Mouse (Mus musculus) liver, embryonic 15.5 days (tissue): Measurements from ENCODE around the gene Myrf. TPM values are rescaled to one million over a fixed set of nuclear protein-coding genes. Genes with fewer than 3 reads are reported as not detected.
A peak's percentile ranks its signal among the peaks of the same experiment; 100 is the strongest.

Experiments used
- ATAC-seq: fragments of 200-750 bp; cut with Nextera tagmentation; 2 replicates; pipeline ENCODE4 v1.8.0; 2017; ENCODE audit warnings: moderate number of reproducible peaks, mild to moderate bottlenecking, moderate library complexity; ENCODE audit not compliant: insufficient read depth
- H3K27ac ChIP-seq: fragments of 300-500 bp; sonication (generic); replicated peaks from 2 replicates; pipeline ENCODE4 v1.5.1; 2015; ENCODE audit warnings: mild to moderate bottlenecking, inconsistent platforms
- H3K27me3 ChIP-seq: fragments of 300-500 bp; sonication (generic); 2 replicates; pipeline ENCODE4 v1.6.1; 2015; ENCODE audit warnings: mild to moderate bottlenecking, inconsistent platforms
- H3K36me3 ChIP-seq: fragments of 300-500 bp; sonication (generic); replicated peaks from 2 replicates; pipeline ENCODE4 v1.6.1; 2015; ENCODE audit warnings: moderate library complexity, mild to moderate bottlenecking, inconsistent platforms
- H3K4me1 ChIP-seq: fragments of 300-500 bp; sonication (generic); replicated peaks from 2 replicates; pipeline ENCODE4 v1.6.1; 2015; ENCODE audit warnings: inconsistent platforms
- H3K4me2 ChIP-seq: fragments of 300-500 bp; sonication (generic); 2 replicates; pipeline ENCODE4 v1.6.1; 2015; ENCODE audit warnings: moderate library complexity, mild to moderate bottlenecking, inconsistent platforms
- H3K4me3 ChIP-seq: fragments of 300-500 bp; sonication (generic); replicated peaks from 2 replicates; pipeline ENCODE4 v1.5.1; 2015; ENCODE audit warnings: mild to moderate bottlenecking, inconsistent platforms
- H3K9ac ChIP-seq: fragments of 300-500 bp; sonication (generic); 2 replicates; pipeline ENCODE4 v1.6.1; 2015; ENCODE audit warnings: moderate library complexity, mild to moderate bottlenecking, inconsistent platforms
- H3K9me3 ChIP-seq: fragments of 300-500 bp; sonication (generic); replicated peaks from 2 replicates; pipeline ENCODE4 v1.6.1; 2016; ENCODE audit warnings: inconsistent platforms
- WGBS: fragments of 180-500 bp; shearing (Covaris S2); methylation state at CpG from one replicate; pipeline ENCODE4 v1.1.7; 2015; ENCODE audit warnings: mixed read lengths; ENCODE audit not compliant: insufficient replicate concordance; 5-methylcytosine and 5-hydroxymethylcytosine counted together
- polyA plus RNA-seq: library from polyadenylated mRNA; unstranded; fragments of >200 nt; fragmentation: Nextera tagmentation; extraction: Ambion mirVana; gene quantifications from 2 replicates; pipeline ENCODE4 v1.2.1, GENCODE M21; 2015

Myrf gene
- polyA plus RNA-seq, 1 experiment from 2014 or later, result 2.6 TPM

DNA sequence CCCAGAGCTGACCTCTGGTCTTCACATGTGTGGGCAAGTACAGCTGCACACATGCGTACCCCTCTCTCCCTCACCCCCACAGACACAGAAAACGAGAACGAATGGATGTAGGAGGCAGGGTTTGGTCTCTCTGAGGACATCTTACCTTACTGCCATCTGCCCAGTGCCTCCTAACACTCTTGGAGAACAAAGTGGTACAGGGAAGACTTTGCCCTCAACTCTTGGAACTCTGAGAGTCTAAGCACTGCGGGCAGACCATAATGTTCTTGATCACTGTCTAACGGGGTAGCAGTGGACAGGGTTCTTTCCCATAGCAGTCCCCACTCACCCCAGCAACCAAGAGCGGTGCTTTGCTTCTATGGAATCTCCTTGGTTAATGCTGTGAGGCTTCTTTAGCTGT is 51.5 kb downstream of the Myrf start:
- H3K9me3 ChIP-seq, result no peaks in the 10 kb centered on the region
- H3K4me2 ChIP-seq, result no peak overlapping the region
- ATAC-seq, result no peak
- H3K27ac ChIP-seq, result no peak overlapping the region
- H3K27me3 ChIP-seq, result no peaks in the 10 kb centered on the region
- WGBS, result 89% methylated on average over 6 of the region's 6 CpGs
- H3K4me3 ChIP-seq, result no peak overlapping the region
- peaks cover 42% of the 10 kb centered on the region for H3K4me1 ChIP-seq
- H3K36me3 ChIP-seq, result peaks cover 94% of the 10 kb centered on the region
- H3K9ac ChIP-seq, result no peak overlapping the region

DNA sequence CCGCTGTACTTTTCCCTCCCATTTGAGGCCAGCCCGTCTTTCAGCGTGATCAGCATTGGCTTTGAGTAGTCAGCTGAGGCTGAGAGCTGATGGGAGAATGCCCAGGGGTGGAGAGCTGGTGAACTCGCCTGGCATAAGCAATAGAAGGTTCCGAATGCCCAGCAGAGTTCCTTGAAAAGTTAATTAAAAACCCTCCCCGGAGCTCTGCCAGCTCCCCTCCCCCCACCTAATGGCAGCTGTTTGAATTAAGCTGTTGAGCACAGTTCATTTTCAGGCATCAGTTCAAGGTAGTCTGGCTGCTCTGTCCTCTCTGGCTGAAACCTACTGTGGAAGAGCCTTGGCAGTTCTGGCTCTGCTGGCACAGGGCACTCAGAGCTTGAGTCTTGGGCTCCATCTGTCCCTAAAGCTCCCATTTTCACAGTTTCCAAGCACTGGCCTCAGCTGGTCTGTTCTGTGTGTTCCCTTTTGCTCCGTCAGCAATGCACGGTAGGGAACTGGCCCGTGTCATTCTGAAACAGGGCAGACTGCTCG is 52.2 kb downstream of the Myrf start:
- 86% methylated on average over 10 of the region's 10 CpGs for WGBS

DNA sequence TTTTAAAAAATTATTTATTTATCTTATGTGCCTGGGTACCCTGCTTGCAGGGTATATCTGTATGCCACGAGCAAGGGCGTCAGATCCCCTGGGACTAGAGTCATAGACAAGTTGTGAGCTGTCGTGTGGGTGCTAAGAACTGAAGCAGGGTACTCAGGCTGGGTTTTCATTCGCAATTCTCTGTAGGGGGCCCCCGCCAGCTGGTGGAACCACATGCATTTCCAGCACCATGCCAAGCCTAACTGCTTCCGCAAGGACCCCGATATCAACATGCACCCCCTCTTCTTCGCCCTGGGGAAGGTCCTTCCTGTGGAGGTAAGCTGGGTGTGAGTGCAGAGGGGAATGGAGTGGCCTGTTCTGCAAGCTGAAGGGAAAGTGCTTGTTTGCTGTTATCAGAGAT is 54.0 kb downstream of the Myrf start:
- Histone ChIP-seq H3K4me2 (no peak overlapping the region), H3K4me3 (no peak overlapping the region), H3K4me1 (peaks cover 55% of the 10 kb centered on the region), H3K27ac (no peak overlapping the region), H3K9ac (no peak overlapping the region), H3K9me3 (no peaks in the 10 kb centered on the region), H3K27me3 (no peaks in the 10 kb centered on the region), H3K36me3 (peaks cover 70% of the 10 kb centered on the region)
- no peak for ATAC-seq
- 88% methylated on average over 8 of the region's 8 CpGs for whole genome bisulfite sequencing

More for the DNA sequence above, 52.2 kb downstream of the Myrf start:
- no peak overlapping the region for H3K27ac ChIP-seq
- H3K36me3 ChIP-seq, result peaks cover 87% of the 10 kb centered on the region
- H3K4me2 ChIP-seq, result no peak overlapping the region
- no peaks in the 10 kb centered on the region for H3K27me3 ChIP-seq
- H3K9ac ChIP-seq, result no peak overlapping the region
- H3K4me3 ChIP-seq, result no peak overlapping the region
- H3K4me1 ChIP-seq, result peaks cover 46% of the 10 kb centered on the region
- no peak for ATAC-seq
- no peaks in the 10 kb centered on the region for H3K9me3 ChIP-seq

DNA sequence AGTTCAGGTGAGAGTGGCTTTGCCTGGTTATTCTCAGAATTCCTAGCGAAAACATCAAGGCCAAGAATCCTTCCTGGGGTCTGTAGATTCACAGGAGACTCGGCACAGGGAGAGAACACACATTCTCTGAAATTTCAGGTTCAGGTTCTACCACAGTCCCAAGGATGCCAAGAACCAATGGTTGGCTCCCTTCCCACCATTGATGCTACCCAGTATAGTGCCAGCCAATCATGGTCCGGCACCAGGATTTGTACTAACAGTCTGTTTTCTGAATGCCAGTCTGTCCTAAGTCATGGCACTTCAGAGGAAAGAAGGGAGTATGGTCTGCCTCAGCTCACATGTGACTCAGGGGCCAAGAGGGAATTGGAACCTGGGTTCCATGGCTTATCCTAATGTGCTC is 54.7 kb downstream of the Myrf start:
- H3K4me3 ChIP-seq, result no peak overlapping the region
- H3K9me3 ChIP-seq, result no peaks in the 10 kb centered on the region
- 76% methylated on average over 3 of the region's 3 CpGs for WGBS
- H3K4me1 ChIP-seq, result peaks cover 51% of the 10 kb centered on the region
- H3K36me3 ChIP-seq, result peaks cover 63% of the 10 kb centered on the region
- no peak overlapping the region for H3K9ac ChIP-seq
- ATAC-seq, result no peak
- H3K4me2 ChIP-seq, result no peak overlapping the region
- H3K27ac ChIP-seq, result no peak overlapping the region
- H3K27me3 ChIP-seq, result no peaks in the 10 kb centered on the region

DNA sequence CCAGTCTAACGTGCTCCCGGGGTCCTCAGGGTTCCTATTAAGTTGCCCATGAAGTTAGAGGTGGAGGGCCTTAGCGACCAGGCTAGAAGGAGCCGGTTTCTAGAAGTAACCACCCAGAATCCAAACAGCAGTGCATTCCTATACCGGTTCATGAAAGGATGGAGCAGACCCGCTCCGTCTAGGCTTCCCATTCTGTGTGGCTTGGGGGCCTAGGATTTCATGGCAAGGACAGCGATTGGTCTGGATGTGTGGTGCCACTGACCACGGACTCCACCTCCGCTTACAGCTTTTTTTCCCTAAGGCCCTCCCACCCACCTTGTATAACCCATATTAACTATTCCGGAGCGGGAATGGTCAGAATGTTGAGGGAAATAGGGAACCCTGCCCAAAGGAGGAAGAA is 56.5 kb downstream of the Myrf start:
- Histone ChIP-seq H3K4me1 (peaks cover 46% of the 10 kb centered on the region), H3K9ac (peak overlapping the region; percentile 82), H3K36me3 (peaks cover 45% of the 10 kb centered on the region), H3K4me3 (peak overlapping the region; percentile 73), H3K27ac (peak overlapping the region; percentile 88), H3K27me3 (no peaks in the 10 kb centered on the region), H3K4me2 (peak overlapping the region; percentile 90), H3K9me3 (no peaks in the 10 kb centered on the region)
- ATAC-seq, result no peak
- 41% methylated on average over 12 of the region's 12 CpGs for WGBS

DNA sequence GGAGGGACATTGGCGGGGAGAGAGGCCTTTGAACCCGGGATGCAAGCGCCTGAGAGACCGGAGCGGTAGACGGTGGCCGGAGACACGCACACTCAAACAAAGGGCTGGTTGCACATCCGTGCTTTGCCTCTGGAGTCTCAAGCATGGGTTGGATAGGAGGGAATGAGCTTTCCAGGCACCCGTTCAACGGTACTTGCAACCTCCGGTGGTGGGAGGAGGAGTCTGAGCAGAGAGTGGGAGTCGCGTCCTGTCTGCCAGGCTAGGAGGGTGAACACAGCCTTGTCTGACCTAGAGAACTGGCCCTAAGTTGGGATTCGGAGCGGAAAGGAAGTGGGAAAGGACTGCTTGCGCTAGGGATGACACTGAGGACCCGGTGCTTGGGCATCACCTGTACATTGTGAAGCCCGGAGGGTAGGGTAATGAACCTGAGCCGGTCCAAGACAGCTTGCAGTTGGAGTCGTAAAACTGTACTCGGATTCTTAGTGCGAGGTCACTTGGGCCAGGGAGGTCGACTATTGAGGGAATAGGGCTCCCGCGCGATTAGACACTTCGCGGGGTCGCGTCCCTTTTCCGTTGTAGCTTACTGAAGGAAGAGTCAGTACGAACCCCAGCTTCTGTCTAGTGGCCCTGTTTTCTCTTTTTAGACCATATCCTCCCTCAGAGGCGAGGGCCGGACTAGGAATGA is 57.1 kb downstream of the Myrf start:
- Histone ChIP-seq H3K9ac (peak overlapping the region; percentile 82), H3K4me1 (peaks cover 44% of the 10 kb centered on the region), H3K36me3 (peaks cover 38% of the 10 kb centered on the region), H3K27me3 (no peaks in the 10 kb centered on the region), H3K9me3 (no peaks in the 10 kb centered on the region), H3K4me3 (peak overlapping the region; percentile 73), H3K4me2 (peak overlapping the region; percentile 90), H3K27ac (peak overlapping the region; percentile 88)
- ATAC-seq, result peak; percentile 65
- whole genome bisulfite sequencing, result 2% methylated on average over 35 of the region's 35 CpGs

DNA sequence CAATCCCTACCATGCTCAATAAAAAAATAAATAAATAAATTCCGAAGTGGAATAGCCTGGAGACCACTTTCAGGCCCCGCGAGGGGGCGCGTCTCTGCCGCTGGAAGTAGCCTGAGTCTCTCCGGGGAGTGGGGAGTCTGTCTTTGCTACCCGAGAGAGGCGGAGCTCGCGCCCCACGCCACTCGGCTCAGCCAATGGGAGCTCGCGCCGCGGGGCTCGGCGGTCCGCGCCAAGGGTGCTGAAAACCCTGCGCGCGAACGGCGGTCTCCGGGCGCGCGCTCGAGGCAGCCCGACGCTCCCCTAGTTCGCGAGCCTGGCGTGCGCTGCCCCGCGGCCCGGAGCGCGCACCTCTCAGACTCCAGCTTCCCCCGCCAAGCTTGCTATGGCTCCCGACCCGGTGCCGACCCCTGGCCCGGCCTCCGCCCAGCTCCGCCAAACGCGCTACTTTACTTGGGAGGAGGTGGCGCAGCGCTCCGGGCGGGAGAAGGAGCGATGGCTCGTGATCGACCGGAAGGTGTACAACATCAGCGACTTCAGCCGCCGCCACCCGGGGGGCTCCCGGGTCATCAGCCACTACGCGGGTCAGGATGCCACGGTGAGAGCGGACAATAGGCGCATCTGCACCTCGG is 57.8 kb downstream of the Myrf start, which contains the start of gene Fads1:
Gene Fads1 (plus strand): TSS at position 219 of the 629 bp plus-strand sequence.
- peaks cover 39% of the 10 kb centered on the region for H3K4me1 ChIP-seq
- no peaks in the 10 kb centered on the region for H3K9me3 ChIP-seq
- under 1% methylated on average over 70 of the region's 70 CpGs for WGBS
- peaks cover 32% of the 10 kb centered on the region for H3K36me3 ChIP-seq
- H3K4me2 ChIP-seq, result peak within 1 kb of the TSS; percentile 90
- H3K27me3 ChIP-seq, result no peaks in the 10 kb centered on the region
- peak within 1 kb of the TSS; percentile 88 for H3K27ac ChIP-seq
- H3K4me3 ChIP-seq, result peak within 1 kb of the TSS; percentile 73
- peak within 1 kb of the TSS; percentile 82 for H3K9ac ChIP-seq
- ATAC-seq, result peak; percentile 90

DNA sequence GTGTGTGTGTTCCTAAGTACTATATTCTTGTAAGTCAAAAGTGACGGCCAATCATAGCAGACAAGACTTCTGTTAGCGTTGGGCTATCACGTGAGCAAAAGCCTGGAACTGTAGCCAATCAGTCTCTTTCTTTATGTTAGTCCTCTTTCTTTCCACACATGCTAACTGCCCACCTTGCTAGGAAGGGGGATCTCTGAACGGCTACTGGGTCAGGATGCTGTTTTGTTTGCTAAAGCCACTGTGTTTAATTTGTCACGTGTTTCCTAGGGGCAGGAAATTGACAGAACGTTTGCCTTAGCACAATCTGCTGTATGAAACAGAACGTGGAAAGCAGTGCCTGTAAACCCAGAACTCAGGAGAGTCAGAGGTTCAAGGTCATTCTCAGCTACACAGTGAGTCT is 58.4 kb downstream of the Myrf start:
- peak overlapping the region; percentile 88 for H3K27ac ChIP-seq
- peak overlapping the region; percentile 82 for H3K9ac ChIP-seq
- peak overlapping the region; percentile 90 for H3K4me2 ChIP-seq
- no peak for ATAC-seq
- no peaks in the 10 kb centered on the region for H3K9me3 ChIP-seq
- peaks cover 25% of the 10 kb centered on the region for H3K36me3 ChIP-seq
- H3K4me3 ChIP-seq, result peak overlapping the region; percentile 73
- peaks cover 42% of the 10 kb centered on the region for H3K4me1 ChIP-seq
- WGBS, result 20% methylated on average over 7 of the region's 7 CpGs
- H3K27me3 ChIP-seq, result no peaks in the 10 kb centered on the region

DNA sequence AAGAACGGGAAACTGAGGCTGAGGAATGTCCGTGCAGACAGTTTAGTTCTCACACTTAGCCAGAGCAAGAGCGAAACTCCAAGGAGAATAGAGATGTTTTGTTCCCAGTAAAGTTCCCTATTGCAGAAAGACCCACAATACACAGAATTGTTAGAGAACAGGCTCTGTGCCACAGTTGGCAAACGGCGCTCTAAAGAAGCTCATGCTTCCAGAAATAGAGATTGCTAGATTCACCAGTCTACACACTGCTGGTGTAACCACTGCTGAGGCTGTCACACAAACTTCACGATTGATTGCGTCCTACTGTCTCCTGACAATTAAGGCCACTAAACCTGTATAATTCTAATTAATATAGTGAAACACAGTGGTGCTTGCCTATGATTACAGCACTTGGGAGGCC is 59.3 kb downstream of the Myrf start:
- Histone ChIP-seq H3K27me3 (no peaks in the 10 kb centered on the region), H3K27ac (no peak overlapping the region), H3K36me3 (peaks cover 16% of the 10 kb centered on the region), H3K4me3 (no peak overlapping the region), H3K9me3 (no peaks in the 10 kb centered on the region), H3K4me2 (no peak overlapping the region), H3K4me1 (peaks cover 45% of the 10 kb centered on the region), H3K9ac (no peak overlapping the region)
- 83% methylated on average over 7 of the region's 7 CpGs for WGBS
- ATAC-seq, result no peak

DNA sequence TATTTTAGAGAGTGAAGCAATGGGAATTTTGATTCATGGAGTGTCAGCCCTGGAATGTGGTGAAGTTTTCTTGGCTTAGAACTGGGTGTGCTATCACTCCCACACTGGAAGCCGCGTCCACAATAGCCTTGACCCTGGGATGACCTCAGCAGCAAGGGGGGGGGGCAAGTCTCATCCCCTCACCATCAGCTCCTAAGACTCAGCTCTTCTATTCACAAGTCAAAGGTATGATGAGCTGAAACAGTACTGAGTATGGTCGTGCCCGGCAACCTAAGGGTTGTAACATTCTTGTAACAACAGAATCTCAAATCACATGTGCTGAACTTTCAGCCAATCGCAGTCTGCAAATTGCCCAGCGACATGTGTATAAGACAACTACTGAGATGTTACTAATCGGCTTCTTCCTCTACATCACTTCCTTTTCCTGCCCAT is 63.6 kb downstream of the Myrf start:
- H3K4me1 ChIP-seq, result peaks cover 47% of the 10 kb centered on the region
- H3K9me3 ChIP-seq, result no peaks in the 10 kb centered on the region
- no peak overlapping the region for H3K4me2 ChIP-seq
- no peak overlapping the region for H3K27ac ChIP-seq
- no peak overlapping the region for H3K9ac ChIP-seq
- H3K27me3 ChIP-seq, result no peaks in the 10 kb centered on the region
- no peaks in the 10 kb centered on the region for H3K36me3 ChIP-seq
- ATAC-seq, result no peak
- 38% methylated on average over 7 of the region's 7 CpGs for WGBS
- no peak overlapping the region for H3K4me3 ChIP-seq

DNA sequence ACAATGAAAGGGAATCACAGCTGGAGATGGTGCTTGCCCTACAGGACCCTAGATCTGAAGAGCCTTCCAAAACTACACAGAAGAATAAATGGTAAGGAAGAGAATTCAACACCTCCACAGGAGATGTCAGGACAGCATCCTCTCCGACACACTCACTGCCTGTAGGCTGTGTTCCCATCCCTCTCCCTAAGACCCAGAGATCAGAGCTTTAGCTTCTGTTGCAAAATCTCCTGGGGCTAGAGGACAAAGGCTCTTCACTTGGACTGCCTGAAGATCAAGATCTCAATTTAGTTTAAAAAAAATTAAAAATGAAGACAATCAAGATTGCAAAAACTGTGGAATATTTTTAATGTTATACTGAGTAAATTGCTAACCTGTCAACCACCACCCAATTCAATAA is 64.1 kb downstream of the Myrf start:
- Histone ChIP-seq H3K4me3 (no peak overlapping the region), H3K9me3 (no peaks in the 10 kb centered on the region), H3K4me1 (peaks cover 48% of the 10 kb centered on the region), H3K27ac (no peak overlapping the region), H3K36me3 (no peaks in the 10 kb centered on the region), H3K27me3 (no peaks in the 10 kb centered on the region), H3K4me2 (no peak overlapping the region), H3K9ac (no peak overlapping the region)
- WGBS, result 88% methylated on average over 1 of the region's 1 CpGs
- no peak for ATAC-seq
